Mouse (Mus musculus) brown adipose tissue, adult 24 weeks (tissue): ENCODE measurements around the gene Rbm47. TPM values are rescaled to one million over a fixed set of nuclear protein-coding genes. Genes with fewer than 3 reads are reported as not detected.

Experiments used
- H3K27ac ChIP-seq: fragments of 200-500 bp; replicated peaks from 2 replicates; pipeline ENCODE4 v1.5.1; 2012; ENCODE audit warnings: low read depth, mild to moderate bottlenecking, low read length
- H3K4me1 ChIP-seq: fragments of 200-500 bp; 2 replicates; pipeline ENCODE4 v1.6.1; 2012; ENCODE audit warnings: low read length, mixed read lengths; ENCODE audit not compliant: control insufficient read depth, insufficient read depth, insufficient read length
- H3K4me3 ChIP-seq: fragments of 200-500 bp; 2 replicates; pipeline ENCODE4 v1.5.1; 2012; ENCODE audit warnings: low read depth, mild to moderate bottlenecking, low read length, moderate library complexity; ENCODE audit not compliant: insufficient read depth
- polyA plus RNA-seq: library from polyadenylated mRNA; stranded (reverse); fragments of >200 nt; gene quantifications from 2 replicates; pipeline ENCODE4 v1.2.4, GENCODE M21; 2012; ENCODE audit not compliant: missing spikeins, insufficient read depth, insufficient read length

The Rbm47 gene
- polyA plus RNA-seq, 1 experiment: 37.5 TPM

DNA sequence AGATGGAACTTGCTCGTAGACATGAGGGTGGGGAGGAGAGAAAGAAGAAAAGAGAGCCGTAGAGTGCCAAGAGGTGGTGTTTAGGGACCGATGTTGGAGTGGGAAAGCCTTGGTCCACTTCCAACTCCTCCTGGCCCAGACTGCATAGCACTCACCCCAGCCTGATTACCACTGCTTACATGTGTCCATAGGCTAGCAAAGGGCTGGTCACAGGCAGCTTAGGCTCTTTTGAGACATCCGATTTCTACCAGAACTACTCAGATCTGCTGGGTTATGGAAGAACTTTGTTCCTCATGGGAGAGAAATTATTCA, 48.9 kb downstream of the Rbm47 start:
- peak overlapping the region; percentile 44 for H3K27ac ChIP-seq
- H3K4me1 ChIP-seq: peaks cover 11% of the 10 kb centered on the region
- no peak overlapping the region for H3K4me3 ChIP-seq

DNA sequence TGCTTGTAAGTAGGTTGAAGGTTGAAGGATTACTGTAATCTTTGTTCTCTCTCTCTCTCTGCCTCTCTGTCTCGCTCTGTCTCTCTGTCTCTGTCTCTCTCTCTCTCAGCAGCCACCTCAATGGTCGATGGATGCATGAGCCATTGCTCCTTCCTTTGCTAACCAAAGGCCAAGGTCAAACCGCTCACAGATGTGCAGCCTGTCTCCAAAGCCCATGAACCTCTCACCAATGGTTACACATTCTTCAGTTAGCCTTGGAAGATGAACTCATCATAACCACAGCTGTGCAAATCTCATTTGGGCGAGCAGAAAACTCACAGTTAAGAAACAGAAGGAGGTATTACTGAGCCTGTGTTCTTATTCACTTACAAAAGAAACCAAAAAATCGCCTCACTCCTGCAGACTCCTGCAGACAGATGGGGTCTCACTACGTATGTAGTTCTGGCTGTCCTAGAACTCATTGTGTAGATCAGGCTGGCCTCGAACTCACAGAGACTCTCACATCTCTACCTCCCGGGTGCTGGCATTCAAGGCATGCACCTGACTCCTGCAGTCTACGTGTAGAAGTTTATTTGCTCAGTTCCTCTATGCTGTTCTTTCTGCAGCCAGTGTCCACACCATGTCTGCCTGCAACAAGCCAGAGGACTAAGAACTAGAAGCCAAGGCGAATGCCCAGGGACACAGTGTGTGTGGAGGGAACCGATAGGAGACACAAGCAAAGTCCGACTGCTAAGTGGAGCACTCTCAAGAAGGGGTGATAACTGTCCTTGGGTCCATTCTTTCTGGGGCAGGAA, 49.4 kb downstream of the Rbm47 start:
- H3K27ac ChIP-seq: peak overlapping the region; percentile 44
- H3K4me3 ChIP-seq: no peak overlapping the region
- H3K4me1 ChIP-seq: peaks cover 11% of the 10 kb centered on the region

DNA sequence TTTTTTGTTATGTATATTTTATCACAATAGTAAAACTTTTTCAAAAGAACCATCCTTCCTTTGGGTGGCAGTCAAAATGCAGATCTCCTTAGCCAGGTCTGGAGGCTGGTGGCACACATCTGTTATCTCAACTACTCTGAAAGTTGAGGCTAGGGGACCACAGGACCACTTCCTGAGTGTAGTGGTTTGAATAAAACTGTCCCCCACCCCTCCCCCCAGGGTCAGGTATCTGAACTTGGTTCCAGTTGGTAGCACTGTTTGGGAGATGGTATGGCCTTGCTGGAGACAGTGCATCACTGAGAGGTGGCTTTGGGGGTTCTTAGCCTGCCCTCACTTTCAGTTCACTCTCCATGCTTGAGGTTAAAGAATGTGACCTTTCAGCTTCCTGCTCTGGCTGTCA, 51.7 kb downstream of the Rbm47 start:
- H3K4me1 ChIP-seq: peaks cover 11% of the 10 kb centered on the region
- H3K4me3 ChIP-seq: no peak overlapping the region
- no peak overlapping the region for H3K27ac ChIP-seq

DNA sequence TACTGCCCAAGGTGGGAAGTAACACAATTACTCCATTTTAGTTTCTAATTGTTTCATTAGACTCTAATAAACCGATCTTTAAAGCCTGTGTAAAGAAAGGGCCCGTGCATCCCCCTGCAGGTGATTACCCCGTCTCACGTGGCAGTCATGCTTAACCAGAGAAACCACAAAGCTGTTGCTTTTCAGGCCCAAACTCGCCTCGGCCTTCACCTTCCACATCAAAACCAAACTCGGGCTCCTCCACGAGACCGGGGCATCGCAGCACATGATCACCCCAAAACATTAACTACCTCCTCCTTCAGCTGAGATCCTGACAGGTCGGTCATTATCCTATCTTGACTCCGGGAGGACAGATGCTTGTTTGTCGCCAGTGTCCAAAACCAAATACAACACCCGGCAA, 58.2 kb downstream of the Rbm47 start:
- Histone ChIP-seq H3K27ac (peak overlapping the region; percentile 57), H3K4me3 (no peak overlapping the region), H3K4me1 (peaks cover 8% of the 10 kb centered on the region)

DNA sequence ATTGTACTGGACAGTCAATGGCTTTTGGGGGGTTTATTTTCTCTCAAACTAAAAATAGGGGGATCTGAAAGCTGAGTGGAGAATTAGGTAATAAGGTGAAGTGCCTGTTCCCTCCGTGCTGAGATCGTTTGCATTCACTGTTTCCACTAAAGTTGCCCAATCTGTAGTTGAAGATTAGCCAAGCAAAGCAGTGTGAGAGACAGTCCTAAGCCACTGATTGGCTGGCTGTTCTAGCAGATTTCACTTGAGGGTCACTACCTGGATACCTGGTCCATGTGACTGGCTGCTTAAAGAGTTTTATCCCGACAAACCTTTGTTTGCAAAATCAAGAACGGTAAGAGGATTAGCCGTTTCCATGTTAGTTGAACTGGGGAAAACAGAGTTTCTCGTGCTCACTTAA, 58.7 kb downstream of the Rbm47 start:
- Histone ChIP-seq H3K4me1 (peaks cover 8% of the 10 kb centered on the region), H3K27ac (peak overlapping the region; percentile 57), H3K4me3 (no peak overlapping the region)

DNA sequence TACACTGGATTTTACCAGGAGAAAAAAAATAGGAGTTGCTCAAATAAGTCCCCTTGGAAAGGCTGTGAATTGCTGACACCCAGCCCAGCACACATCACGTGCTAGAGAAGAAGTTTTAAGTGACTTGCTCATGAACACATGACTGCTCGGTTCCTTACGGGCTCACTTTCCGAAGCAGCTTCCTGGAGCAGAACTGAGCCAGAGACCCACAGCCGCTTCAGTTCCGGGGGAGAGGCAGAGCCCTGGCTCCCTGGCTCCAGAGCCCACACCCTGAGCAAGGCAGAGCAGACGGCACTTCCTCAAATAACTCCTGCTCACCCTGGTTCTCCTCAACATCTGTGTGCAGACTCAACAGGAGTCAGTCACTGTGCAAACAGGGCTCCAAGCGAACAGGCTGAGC, 60.9 kb downstream of the Rbm47 start:
- Histone ChIP-seq H3K4me1 (peaks cover 8% of the 10 kb centered on the region), H3K4me3 (no peak overlapping the region), H3K27ac (peak overlapping the region; percentile 67)

DNA sequence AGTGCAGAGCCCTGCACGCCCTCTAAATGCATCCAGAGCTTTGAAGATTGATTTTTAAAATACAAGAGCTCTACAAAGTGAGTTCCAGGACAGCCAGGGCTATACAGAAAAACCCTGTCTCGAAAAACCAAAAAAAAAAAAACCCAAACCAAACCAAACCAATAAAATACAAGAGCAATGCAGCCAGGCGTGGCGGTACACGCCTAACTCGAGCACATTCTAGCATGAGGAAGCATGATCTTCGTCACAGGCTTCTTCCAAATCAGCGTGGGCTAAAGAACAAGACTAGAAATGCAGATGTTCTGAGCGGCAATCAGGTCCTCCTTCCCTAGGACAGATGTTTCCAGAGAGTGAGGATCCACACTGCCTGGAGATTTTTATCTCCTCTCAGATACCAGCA, 66.5 kb downstream of the Rbm47 start:
- Histone ChIP-seq H3K4me1 (peaks cover 17% of the 10 kb centered on the region), H3K4me3 (no peak overlapping the region), H3K27ac (peak overlapping the region; percentile 80)

DNA sequence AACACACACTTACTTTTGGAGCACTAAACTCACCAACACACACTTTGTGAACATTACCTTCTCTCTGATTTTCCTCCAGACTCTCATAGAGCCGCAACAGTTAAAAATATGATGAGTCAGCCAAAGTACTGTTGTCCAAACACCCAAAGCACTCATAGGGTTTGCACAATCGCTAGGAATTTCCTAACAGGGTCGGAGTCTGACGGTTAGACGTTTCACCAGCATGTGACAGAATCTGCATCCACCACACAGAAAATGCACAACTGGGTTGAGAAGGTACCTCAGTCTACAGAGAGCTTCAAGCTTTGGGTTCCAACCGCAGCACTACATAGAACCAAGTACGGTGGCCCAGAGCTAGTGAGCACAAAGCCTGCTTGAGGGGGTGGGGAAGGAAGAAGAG, 67.0 kb downstream of the Rbm47 start:
- Histone ChIP-seq H3K4me3 (no peak overlapping the region), H3K27ac (peak overlapping the region; percentile 86), H3K4me1 (peaks cover 14% of the 10 kb centered on the region)

DNA sequence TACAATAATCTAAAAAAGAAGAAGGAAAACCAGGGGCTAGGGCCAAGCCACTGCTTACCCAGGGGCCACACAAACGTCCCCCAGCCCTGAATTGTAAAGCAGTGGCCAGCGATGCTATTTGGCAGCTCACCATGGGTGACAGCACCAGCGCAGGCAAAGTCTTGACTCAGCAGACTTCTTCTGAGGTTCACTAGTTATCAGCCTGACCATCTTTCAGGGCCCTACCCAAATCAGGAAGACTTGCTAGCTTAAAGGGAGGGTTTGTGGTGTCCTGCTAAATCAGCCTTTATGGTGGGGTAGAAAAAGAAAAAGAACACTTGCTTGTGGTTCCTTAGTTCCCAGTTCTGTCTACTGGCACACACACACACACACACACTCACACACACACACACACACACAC, 67.6 kb downstream of the Rbm47 start:
- peak overlapping the region; percentile 86 for H3K27ac ChIP-seq
- H3K4me3 ChIP-seq: no peak overlapping the region
- H3K4me1 ChIP-seq: peaks cover 14% of the 10 kb centered on the region

DNA sequence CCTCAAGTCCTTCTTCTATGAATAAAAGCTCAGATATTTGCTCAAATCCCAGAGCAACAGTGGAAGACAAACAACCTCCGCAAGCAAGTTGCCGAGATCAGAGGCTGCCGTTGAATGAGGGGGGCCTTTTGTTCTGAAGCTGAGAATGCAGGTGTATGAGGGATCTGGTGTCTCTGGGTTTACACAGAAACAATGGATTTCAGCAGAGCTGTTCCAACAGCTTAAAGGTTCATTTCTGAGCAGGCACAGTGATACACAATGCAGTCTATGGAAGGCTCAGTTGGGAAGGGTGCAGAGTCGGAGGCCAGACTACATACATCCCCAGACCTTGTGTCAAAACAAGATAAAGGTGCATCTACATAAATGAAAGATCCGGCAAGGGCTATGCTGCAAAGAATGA, 69.5 kb downstream of the Rbm47 start:
- Histone ChIP-seq H3K4me3 (no peak overlapping the region), H3K4me1 (peaks cover 21% of the 10 kb centered on the region), H3K27ac (no peak overlapping the region)

DNA sequence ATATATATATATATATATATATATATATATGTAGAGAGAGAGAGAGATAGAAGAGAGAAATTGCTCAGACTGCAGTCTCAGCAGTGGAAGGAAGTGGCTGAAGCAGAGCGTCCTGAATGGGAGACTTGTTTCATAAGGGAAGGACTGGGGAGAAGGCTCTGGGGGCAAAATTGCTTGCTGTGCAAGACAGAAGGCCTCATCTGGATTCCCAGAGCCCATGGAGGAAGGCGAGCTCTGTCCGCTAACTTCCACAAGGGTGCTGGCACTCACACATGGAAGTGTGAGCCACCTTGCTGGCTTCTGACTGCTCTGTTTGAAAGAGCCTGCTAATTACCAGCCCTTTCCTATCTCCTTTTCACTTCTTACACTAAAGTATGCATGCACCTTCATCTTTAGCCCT, 70.1 kb downstream of the Rbm47 start:
- peaks cover 27% of the 10 kb centered on the region for H3K4me1 ChIP-seq
- H3K4me3 ChIP-seq: no peak overlapping the region
- no peak overlapping the region; the same call in 1 of the 2 replicates for H3K27ac ChIP-seq

DNA sequence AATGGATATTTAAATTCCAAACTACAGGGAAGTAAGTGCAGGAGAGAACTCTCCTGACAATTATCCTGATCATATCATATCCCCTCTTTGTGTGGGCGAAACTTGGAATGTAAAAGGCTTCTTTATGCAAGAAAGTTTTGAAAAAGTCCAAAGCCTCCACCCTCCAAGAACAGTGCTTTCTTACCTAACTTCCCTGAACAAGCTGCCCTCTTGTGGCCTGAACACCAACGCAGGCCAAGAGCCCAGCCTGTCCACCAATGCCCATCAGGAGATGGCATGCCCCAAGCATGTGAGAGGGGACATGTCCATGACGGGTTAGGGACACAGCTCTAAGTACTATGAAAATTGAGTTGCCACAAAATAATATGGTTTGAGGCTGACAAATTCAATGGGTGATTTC, 71.3 kb downstream of the Rbm47 start:
- H3K4me1 ChIP-seq: peaks cover 26% of the 10 kb centered on the region
- no peak overlapping the region for H3K4me3 ChIP-seq
- no peak overlapping the region for H3K27ac ChIP-seq

DNA sequence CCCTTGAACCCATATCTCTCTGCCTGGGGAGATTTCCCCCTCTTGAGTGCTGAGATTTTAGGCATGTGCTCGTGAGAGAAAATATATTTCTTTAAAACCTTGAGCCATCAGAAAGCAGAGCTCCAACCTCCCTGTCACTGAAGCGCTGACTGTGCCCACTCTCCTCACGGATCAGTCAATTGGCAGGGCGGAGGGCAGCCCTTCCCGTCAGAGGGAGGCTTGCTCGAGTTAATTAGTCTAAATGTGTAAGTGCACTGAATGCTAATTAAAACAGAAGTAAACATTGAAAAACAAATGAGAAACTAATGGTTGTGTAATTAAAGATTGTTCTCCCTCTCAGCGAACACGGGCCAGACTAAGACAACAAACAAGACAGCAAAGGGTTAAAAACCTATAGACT, 72.6 kb downstream of the Rbm47 start:
- Histone ChIP-seq H3K27ac (no peak overlapping the region), H3K4me3 (no peak overlapping the region), H3K4me1 (peaks cover 24% of the 10 kb centered on the region)

DNA sequence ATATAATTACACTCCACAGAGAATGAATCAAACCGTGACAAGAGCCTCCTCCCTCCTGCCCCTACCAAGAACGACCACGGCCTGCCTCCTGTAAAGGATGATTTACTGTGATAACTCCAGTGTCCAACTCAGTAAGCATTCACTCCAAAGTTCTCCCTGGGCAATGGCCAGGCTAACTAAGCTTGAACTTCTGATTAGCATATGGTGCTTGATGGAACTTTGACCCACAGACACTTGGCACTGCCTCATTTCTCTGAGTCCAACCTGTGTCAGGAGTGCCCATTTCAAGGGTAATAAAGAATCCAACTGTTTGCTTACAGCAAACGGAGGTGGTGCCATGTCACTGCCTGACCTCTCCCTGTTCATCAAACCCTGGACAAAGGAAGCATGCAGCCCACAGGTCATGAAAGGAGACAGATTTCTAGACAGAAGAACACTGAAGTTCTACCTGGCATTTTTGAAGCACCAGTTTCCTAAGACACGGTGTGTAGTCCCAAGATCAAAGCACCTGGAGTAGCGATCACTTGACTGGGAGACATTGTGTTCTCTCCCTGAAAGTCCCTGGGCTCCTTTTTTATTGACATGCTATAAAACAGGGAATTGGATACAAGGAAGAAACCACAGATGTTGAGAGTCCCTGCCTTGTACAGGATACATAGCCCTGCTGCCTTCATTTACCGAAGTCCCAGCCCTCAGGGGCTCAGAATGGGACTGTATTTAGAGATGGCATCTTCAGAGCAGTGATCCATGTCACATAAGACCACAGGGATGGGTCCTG, 74.6 kb downstream of the Rbm47 start:
- H3K27ac ChIP-seq: peak overlapping the region; percentile 26
- H3K4me3 ChIP-seq: no peak overlapping the region
- H3K4me1 ChIP-seq: peaks cover 18% of the 10 kb centered on the region

DNA sequence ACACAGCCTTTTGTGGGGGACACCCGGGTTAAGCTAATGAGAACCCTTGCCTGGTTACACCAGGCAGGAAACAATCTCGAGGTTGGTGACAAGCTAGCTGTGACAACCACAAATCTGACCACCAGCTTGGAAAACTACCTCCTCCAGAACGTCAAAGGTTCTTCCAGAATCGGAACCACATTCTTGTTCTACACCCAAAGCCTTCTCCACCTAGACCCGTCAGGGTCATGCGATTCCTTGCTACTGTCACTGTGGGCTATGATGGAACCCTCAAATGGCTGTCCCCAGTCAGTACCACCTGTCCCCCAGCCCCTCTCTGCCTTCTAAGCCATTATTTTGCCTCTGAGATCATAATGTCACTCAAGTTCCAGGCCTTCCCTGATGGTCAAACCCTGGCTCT, 76.8 kb downstream of the Rbm47 start:
- Histone ChIP-seq H3K4me3 (no peak overlapping the region), H3K4me1 (peaks cover 20% of the 10 kb centered on the region), H3K27ac (no peak overlapping the region)

DNA sequence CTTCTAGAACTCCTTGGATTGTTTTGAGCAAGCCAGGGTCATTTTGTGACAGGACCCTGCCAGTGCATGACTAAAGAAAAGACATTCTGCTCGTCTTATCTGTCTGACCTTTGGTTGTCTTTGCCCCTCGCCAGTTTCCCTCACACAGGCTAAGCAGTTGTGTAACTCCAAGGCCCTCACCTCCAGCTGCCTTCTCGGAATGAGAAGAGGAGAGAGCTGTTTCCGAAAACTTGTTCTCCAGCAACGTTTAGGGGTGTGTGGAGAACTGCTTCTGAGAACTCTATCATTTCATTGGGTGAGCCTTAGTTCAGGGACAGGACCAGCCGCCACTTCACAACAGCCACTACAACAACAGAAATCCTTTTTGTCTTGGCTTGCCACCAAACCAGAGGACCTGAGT, 77.8 kb downstream of the Rbm47 start:
- Histone ChIP-seq H3K27ac (peak overlapping the region; percentile 86), H3K4me3 (no peak overlapping the region), H3K4me1 (peaks cover 21% of the 10 kb centered on the region)
